Mouse (Mus musculus): Measurements from ENCODE around the gene 4930402K13Rik.
"Not testable (repeated sequence)": the region's sequence is repeated elsewhere in the genome, so short reads cannot be mapped to it uniquely, and the experiment has no call there.

Gene 4930402K13Rik

DNA sequence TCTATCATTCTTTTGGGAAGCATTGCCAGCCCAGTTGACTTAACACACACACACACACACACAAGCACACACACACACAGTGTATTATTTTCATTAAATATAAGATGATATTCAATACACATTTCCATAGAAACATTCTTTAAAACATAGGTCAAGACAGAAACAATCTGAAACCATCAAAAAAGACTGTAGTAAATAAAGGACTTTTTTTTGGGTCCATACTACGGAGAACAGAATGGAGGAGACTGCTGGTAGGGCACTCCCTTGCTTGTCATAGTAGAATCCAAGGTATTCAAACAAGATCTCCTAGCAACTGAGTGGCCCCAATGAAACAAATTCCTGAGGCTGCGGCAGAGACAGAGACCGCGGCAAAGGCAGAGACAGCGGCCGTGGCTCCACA is at the start of gene 4930402K13Rik:
Gene 4930402K13Rik, plus strand, starts transcription at position 301 of the 400 bp plus-strand sequence.
- no peak for DNase-seq (ENCODE audit: low spot score in 2 of 2)

- DNase-seq (ENCODE audit: low spot score in 2 of 2): peak; percentile 35 to 52
These were observed 43.4 kb upstream of the 4930402K13Rik start for GRCm38 (mm10) chrX:9060952-9061351.

GRCm38 (mm10) chrX:9062101-9062500 is 42.3 kb upstream of the 4930402K13Rik start:
- no peak for DNase-seq (ENCODE audit: low spot score in 2 of 2)

DNA sequence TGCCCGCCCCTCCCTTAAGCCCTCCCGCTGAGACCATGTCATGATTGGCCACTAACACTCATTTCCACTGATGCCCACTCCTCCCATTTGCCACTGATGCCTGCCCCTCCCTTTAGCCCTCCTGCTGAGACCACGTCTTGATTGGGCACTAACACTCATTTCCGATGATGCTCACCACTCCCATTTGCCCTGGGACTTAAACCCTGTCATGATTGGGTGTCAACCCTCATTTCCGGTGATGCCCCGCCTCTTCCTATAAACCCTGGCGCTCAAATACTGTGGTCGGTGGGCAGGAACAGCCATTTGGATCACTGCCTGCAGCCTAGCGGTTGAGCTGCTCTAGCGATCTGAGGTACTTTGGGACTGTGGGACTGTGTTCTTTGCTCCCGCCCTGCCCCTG is 41.6 kb upstream of the 4930402K13Rik start, which contains the start of gene Fthl17f:
Gene Fthl17f, plus strand, starts transcription at position 301 of the 400 bp plus-strand sequence.
- not testable (repeated sequence) for DNase-seq (ENCODE audit: low spot score in 2 of 2)

DNA sequence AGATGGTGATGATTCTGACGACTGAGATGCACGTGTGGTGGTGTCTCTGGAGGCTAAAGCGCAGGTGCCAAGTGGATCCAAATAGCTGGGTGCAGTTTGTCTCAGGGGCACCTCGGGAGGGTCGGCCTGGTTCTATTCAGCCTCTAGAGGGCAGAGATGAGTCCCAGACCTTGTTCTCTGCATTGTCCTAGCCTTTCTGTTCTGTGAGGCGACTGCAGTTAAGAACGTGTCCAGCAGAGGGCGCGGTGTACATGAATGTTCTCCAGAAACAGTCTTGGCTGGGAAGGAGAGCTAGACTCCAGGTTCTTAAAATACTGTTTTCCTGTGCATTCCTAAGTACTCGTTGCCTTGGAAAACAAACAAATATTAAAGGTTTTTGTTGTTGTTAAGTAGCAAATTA is 26.7 kb upstream of the 4930402K13Rik start:
- DNase-seq (ENCODE audit: low spot score in 2 of 2): peak; percentile 18 to 68

GRCm38 (mm10) chrX:9095066-9095465 is 9.3 kb upstream of the 4930402K13Rik start:
- DNase-seq (ENCODE audit: low spot score in 2 of 2): not testable (repeated sequence)

DNA sequence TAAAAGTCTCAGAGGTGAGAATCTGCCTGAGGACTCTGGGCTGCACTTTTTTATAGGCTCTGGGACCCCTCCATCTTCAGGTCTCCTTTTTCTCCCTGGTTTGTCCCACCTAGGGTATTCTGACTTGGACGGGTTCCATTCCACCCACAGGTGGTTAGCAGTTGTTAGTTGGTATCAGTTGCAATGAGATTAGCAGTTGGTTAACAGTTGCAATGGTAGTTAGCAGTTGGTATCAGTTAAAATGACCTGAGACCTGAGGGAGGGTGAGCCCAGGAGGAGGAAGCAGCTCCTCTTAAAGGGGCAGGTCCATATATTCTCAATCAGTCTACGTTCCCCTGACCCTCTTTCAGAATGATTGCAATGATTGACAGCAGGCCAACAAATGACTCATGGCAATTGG is 6.0 kb downstream of the 4930402K13Rik start:
- no peak for DNase-seq (ENCODE audit: low spot score in 2 of 2)

DNA sequence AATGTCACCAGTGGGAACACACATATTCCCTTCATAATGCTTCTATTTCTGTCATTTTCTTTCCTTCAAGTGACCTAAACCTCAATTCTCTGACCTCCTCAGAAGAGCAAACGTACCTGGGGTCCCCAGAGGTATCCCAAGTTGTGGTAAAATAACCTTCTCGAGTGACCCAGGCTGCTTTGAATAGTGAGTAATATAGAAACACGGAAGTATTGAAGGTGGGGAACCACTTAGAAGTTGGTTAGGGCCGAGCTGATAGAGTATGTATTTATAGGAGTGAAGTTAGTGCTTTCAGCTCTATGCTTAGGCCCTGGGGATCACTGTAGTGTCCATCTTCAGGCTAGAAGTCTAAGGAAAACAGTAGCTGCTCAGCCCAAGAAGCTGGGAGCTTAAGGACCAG is 20.6 kb downstream of the 4930402K13Rik start:
- DNase-seq (ENCODE audit: low spot score in 2 of 2): no peak

GRCm38 (mm10) chrX:9128317-9128831 is 24.0 kb downstream of the 4930402K13Rik start:
- DNase-seq (ENCODE audit: low spot score in 2 of 2): no peak

GRCm38 (mm10) chrX:9139290-9139948 is 35.1 kb downstream of the 4930402K13Rik start:
- DNase-seq (ENCODE audit: low spot score in 2 of 2): no peak

DNA sequence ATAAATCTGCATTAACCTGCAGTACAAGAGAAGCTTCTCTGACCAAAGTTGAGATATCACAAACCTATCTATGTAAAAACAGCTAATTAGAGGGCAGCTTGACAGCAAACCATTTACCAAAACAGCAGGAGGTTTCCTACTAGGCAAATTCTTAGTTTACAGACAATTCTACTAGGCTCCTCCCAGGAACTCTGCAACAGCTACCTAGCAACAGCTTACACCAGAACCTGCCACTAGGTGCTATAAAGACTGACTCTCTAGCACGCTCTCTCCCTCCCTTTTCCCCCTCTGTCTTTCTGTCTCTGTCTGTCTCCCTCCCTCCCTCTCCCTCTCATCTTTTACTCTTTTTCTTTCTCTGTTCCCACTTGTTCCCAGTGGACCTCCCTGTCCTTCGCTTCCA is 38.3 kb downstream of the 4930402K13Rik start:
- no peak for DNase-seq (ENCODE audit: low spot score in 2 of 2)
